Mouse (Mus musculus) kidney, embryonic 16.5 days (tissue): Measurements from ENCODE around the gene Exoc6. TPM values are rescaled to one million over a fixed set of nuclear protein-coding genes. Genes with fewer than 3 reads are reported as not detected.

Experiments
- ATAC-seq: fragments of 200-750 bp; cut with Nextera tagmentation; 2 replicates; pipeline ENCODE4 v1.8.0; 2017; ENCODE audit warnings: moderate TSS enrichment; ENCODE audit not compliant: low FRiP score, low TSS enrichment
- H3K27ac ChIP-seq: fragments of 300-500 bp; sonication (generic); 2 replicates; pipeline ENCODE4 v1.5.1; 2014; ENCODE audit warnings: low read length
- H3K27me3 ChIP-seq: fragments of 300-500 bp; sonication (generic); 2 replicates; pipeline ENCODE4 v1.6.1; 2014; ENCODE audit warnings: low read length, control low read depth, mixed read lengths; ENCODE audit not compliant: insufficient read depth
- H3K36me3 ChIP-seq: fragments of 300-500 bp; sonication (generic); 2 replicates; pipeline ENCODE4 v1.6.1; 2014; ENCODE audit warnings: low read length, control low read depth, mixed read lengths; ENCODE audit not compliant: insufficient read depth
- H3K4me1 ChIP-seq: fragments of 300-500 bp; sonication (generic); 2 replicates; pipeline ENCODE4 v1.6.1; 2014; ENCODE audit warnings: low read length, control low read depth, mixed read lengths; ENCODE audit not compliant: insufficient read depth
- H3K4me2 ChIP-seq: fragments of 300-500 bp; sonication (generic); replicated peaks from 2 replicates; pipeline ENCODE4 v1.6.1; 2014; ENCODE audit warnings: low read depth, low read length
- H3K4me3 ChIP-seq: fragments of 300-500 bp; sonication (generic); 2 replicates; pipeline ENCODE4 v1.5.1; 2014; ENCODE audit warnings: mild to moderate bottlenecking, low read length
- H3K9ac ChIP-seq: fragments of 300-500 bp; sonication (generic); replicated peaks from 2 replicates; pipeline ENCODE4 v1.6.1; 2014; ENCODE audit warnings: low read length
- H3K9me3 ChIP-seq: fragments of 300-500 bp; sonication (generic); 2 replicates; pipeline ENCODE4 v1.6.1; 2016; ENCODE audit warnings: low read length, control low read depth
- WGBS: fragments of 180-500 bp; shearing (Covaris S2); extraction: QIAGEN DNeasy Blood & Tissue Kit; methylation state at CpG from one replicate; pipeline ENCODE4 v1.1.7; 2014; 5-methylcytosine and 5-hydroxymethylcytosine counted together
- polyA plus RNA-seq: library from polyadenylated mRNA; unstranded; fragments of >200 nt; fragmentation: Nextera tagmentation; extraction: Ambion mirVana; gene quantifications from 2 replicates; pipeline ENCODE4 v1.2.1, GENCODE M21; 2015

The Exoc6 gene
- polyA plus RNA-seq, 1 experiment from 2014 or later: 26.9 TPM

DNA sequence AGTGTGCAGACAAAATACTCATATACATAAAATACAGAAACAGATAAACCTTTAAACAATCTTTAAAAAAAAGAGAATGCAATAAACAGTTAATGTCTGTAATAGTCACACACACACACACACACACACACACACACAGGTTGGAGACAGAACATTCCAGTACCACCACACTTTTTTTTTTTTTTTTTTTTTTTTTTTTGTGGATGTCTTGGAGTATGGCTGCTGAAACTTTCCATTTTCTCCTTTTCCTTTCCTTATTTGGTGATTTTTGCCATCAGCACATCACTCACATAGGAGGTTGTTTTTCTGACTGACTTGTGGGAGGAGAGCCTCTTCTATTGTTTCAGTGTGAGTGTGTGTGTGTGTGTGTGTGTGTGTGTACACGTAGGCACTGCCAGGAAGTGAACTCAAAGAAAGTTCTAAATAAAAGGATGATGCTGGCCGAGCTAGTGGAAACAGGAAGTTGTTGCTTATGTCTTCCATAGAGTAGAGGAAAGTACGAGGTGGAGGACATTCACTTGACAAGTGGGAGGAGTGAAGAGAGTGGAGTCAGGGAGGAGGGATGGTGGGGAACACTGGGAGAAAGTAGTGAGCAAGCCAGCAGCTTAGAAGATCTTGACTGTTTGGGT, 15.4 kb upstream of the Exoc6 start:
- Histone ChIP-seq H3K4me1 (no peaks in the 10 kb centered on the region), H3K4me3 (no peak overlapping the region), H3K27ac (no peak overlapping the region), H3K4me2 (no peak overlapping the region), H3K9ac (no peak overlapping the region), H3K36me3 (no peaks in the 10 kb centered on the region), H3K9me3 (no peaks in the 10 kb centered on the region), H3K27me3 (no peaks in the 10 kb centered on the region)
- 40% methylated on average over 3 of the region's 3 CpGs for WGBS
- peak; percentile 46; the same call in 1 of the 2 replicates for ATAC-seq

- no peak overlapping the region for H3K4me3 ChIP-seq
- no peaks in the 10 kb centered on the region for H3K4me1 ChIP-seq
- H3K9ac ChIP-seq: no peak overlapping the region
- no peak for ATAC-seq
- H3K9me3 ChIP-seq: no peaks in the 10 kb centered on the region
- H3K36me3 ChIP-seq: no peaks in the 10 kb centered on the region
- H3K27me3 ChIP-seq: no peaks in the 10 kb centered on the region
- no peak overlapping the region for H3K4me2 ChIP-seq
- WGBS: 71% methylated on average over 7 of the region's 7 CpGs
- no peak overlapping the region for H3K27ac ChIP-seq
Observed at GRCm38 (mm10) chr19:37536426-37536825, 13.8 kb upstream of the Exoc6 start.

- Histone ChIP-seq H3K4me3 (no peak overlapping the region), H3K9me3 (no peaks in the 10 kb centered on the region), H3K27me3 (no peaks in the 10 kb centered on the region), H3K4me2 (no peak overlapping the region), H3K27ac (no peak overlapping the region), H3K9ac (no peak overlapping the region), H3K36me3 (no peaks in the 10 kb centered on the region), H3K4me1 (no peaks in the 10 kb centered on the region)
- no peak for ATAC-seq
- WGBS: 75% methylated on average over 1 of the region's 1 CpGs
Observed at GRCm38 (mm10) chr19:37537717-37538116, 12.5 kb upstream of the Exoc6 start.

- 0 out of 2 replicates have a peak overlapping the region, but pooled peaks have one; percentile 43 for H3K27ac ChIP-seq
- ATAC-seq: no peak
- 59% methylated on average over 7 of the region's 7 CpGs for WGBS
- H3K27me3 ChIP-seq: no peaks in the 10 kb centered on the region
- H3K9me3 ChIP-seq: no peaks in the 10 kb centered on the region
- no peak overlapping the region for H3K4me3 ChIP-seq
- no peak overlapping the region for H3K4me2 ChIP-seq
- no peaks in the 10 kb centered on the region for H3K4me1 ChIP-seq
- H3K9ac ChIP-seq: no peak overlapping the region
- no peaks in the 10 kb centered on the region for H3K36me3 ChIP-seq
Observed at GRCm38 (mm10) chr19:37540201-37540600, 10.0 kb upstream of the Exoc6 start.

DNA sequence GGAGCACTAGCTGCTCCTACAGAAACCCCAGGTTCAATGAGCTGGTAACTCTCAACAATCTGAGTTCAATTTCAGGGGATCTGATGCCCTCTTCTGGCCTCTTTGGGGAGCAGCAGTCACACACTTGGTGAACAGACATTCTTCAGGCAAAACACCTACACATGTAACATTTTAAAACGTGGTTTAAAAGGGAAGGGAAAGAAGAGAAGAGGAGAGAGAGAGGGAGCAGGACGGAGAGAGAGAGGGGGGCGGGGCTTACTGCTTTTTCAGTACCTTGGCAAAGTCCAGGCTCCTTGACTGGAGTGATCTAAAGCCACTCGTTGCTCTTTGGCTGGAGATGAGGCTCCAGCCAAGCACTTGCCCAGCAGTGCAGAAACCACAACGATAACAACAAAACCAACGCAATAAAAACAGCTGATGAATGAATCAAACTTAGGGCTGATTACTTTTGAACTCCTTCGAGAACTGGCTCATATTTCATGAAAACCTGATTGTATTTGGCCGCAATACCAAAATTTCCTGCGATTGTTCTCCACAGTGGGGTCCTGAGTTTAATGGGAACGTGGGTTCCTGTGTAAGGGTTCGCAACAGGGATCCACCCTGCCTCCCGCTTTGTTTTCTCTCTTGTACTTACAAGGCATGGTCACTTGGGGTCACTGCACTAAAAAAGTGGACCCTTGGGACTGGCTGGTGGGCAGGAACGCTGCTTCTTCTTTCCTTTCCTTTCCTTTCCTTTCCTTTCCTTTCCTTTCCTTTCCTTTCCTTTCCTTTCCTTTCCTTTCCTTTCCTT, 6.5 kb upstream of the Exoc6 start:
- 44% methylated on average over 13 of the region's 13 CpGs for WGBS
- H3K9me3 ChIP-seq: no peaks in the 10 kb centered on the region
- H3K4me1 ChIP-seq: no peaks in the 10 kb centered on the region
- peak overlapping the region; percentile 19; the same call in 1 of the 2 replicates for H3K4me2 ChIP-seq
- no peak overlapping the region for H3K27ac ChIP-seq
- no peak overlapping the region for H3K9ac ChIP-seq
- no peaks in the 10 kb centered on the region for H3K36me3 ChIP-seq
- H3K4me3 ChIP-seq: no peak overlapping the region
- ATAC-seq: peak; percentile 57; the same call in 1 of the 2 replicates
- H3K27me3 ChIP-seq: no peaks in the 10 kb centered on the region

GRCm38 (mm10) chr19:37544476-37544875, 5.7 kb upstream of the Exoc6 start:
- WGBS: 93% methylated on average over 9 of the region's 9 CpGs
- ATAC-seq: no peak

GRCm38 (mm10) chr19:37545231-37545630, 5.0 kb upstream of the Exoc6 start:
- H3K9ac ChIP-seq: no peak overlapping the region
- 40% methylated on average over 3 of the region's 3 CpGs for WGBS
- H3K4me2 ChIP-seq: no peak overlapping the region
- H3K9me3 ChIP-seq: no peaks in the 10 kb centered on the region
- H3K4me1 ChIP-seq: no peaks in the 10 kb centered on the region
- peaks cover 7% of the 10 kb centered on the region; the same call in 1 of the 2 replicates for H3K27me3 ChIP-seq
- H3K27ac ChIP-seq: no peak overlapping the region
- H3K4me3 ChIP-seq: no peak overlapping the region
- ATAC-seq: no peak
- no peaks in the 10 kb centered on the region for H3K36me3 ChIP-seq

More at GRCm38 (mm10) chr19:37544476-37544875, 5.7 kb upstream of the Exoc6 start:
- no peaks in the 10 kb centered on the region for H3K4me1 ChIP-seq
- no peak overlapping the region for H3K9ac ChIP-seq
- H3K9me3 ChIP-seq: no peaks in the 10 kb centered on the region
- H3K27ac ChIP-seq: no peak overlapping the region
- H3K4me3 ChIP-seq: no peak overlapping the region
- peaks cover 6% of the 10 kb centered on the region; the same call in 1 of the 2 replicates for H3K27me3 ChIP-seq
- no peak overlapping the region for H3K4me2 ChIP-seq
- no peaks in the 10 kb centered on the region for H3K36me3 ChIP-seq

GRCm38 (mm10) chr19:37545725-37546124, 4.5 kb upstream of the Exoc6 start:
- WGBS: 82% methylated on average over 6 of the region's 6 CpGs
- no peaks in the 10 kb centered on the region for H3K9me3 ChIP-seq
- no peak overlapping the region for H3K4me3 ChIP-seq
- ATAC-seq: no peak
- H3K36me3 ChIP-seq: no peaks in the 10 kb centered on the region
- no peaks in the 10 kb centered on the region for H3K4me1 ChIP-seq
- H3K9ac ChIP-seq: no peak overlapping the region
- peaks cover 7% of the 10 kb centered on the region; the same call in 1 of the 2 replicates for H3K27me3 ChIP-seq
- no peak overlapping the region for H3K4me2 ChIP-seq
- no peak overlapping the region for H3K27ac ChIP-seq

DNA sequence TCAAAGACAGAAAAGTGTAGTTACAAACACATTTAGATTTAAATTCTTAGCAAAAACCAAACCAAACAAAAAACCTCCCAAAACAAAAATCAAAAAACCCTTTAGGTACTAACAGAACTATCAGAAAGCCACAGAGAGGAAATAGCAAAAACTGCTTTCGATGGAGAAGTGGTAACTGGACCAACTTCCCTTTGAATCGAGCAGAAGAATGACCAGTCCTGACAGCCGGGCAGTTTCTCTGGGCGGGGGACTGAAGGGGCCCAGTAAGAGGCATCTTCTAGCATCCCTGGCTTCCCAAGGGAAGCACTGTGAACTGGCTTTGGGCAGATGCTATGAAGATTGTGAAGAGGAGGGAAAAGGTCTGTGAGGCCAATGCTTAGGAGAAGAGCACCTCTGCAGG, 3.4 kb upstream of the Exoc6 start:
- Histone ChIP-seq H3K9me3 (no peaks in the 10 kb centered on the region), H3K27me3 (peaks cover 7% of the 10 kb centered on the region; the same call in 1 of the 2 replicates), H3K9ac (no peak overlapping the region), H3K27ac (no peak overlapping the region), H3K36me3 (no peaks in the 10 kb centered on the region), H3K4me3 (no peak overlapping the region), H3K4me1 (no peaks in the 10 kb centered on the region), H3K4me2 (no peak overlapping the region)
- ATAC-seq: no peak
- WGBS: 71% methylated on average over 4 of the region's 4 CpGs
